Mouse (Mus musculus): ENCODE data around the gene Ssr3. TPM values are rescaled to one million over a fixed set of nuclear protein-coding genes. Genes with fewer than 3 reads are reported as not detected.
"Not testable (repeated sequence)": the region's sequence is repeated elsewhere in the genome, so short reads cannot be mapped to it uniquely, and the experiment has no call there.

Ssr3 gene
- total RNA-seq, 2 experiments from 2014 or later = 135 to 154 TPM

DNA sequence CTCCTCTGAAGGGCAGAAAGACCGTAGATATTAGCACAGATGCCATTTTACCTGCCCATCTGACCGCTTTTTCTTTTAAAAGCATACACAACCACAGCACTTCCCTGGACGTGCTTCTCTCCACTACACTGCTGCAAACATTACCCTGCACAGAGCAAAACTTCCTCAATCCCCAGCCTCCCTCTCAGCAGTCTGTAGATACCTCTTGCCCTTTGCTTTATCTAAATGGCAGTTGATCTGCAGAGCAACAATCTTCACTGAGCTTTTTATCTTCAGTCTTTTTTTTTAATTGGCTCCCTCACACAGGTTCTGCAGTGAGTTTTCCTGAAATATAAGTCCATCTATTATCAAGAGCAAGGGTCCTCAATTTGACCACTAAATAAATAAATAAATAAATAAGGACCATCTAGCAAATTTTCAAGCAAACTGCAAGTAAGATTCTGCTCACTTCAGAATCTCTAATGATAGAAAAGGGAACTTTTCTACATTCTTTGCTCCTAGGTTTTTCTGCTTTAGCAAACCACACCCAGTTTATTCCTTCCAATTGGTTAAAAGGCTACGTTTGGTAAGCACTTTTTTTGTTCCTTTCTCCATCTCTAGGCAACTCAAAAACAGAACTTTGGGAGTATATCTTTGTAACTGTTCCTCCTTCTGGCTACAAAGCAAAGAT is 4.5 kb upstream of the Ssr3 start:
- TF ChIP-seq CTCF (IDR thresholded peaks at IDR 0.05) = no peak
- intact Hi-C loops (cut with DNase I) = no loop called here

DNA sequence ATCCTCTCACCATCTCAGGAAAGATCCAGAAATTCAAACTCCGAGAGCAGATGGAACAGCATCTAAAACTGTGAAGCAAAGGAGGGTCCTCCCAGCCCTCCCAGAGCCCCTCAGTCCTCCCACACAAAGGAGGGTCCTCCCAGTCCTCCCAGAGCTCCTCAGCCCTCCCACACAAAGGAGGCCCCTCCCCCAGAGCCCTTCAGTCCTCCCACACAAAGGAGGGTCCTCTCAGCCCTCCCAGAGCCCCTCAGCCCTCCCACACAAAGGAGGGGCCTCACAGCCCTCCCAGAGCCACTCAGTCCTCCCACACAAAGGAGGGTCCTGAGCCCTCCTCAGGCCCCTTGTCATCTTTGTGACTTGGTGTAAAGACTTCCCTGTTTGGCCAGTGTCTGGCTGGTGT is 2.7 kb upstream of the Ssr3 start:
- H3K4me3 ChIP-seq; H3K27ac ChIP-seq; intact Hi-C loops (cut with DNase I); DNase-seq: not testable (repeated sequence)

More for the DNA sequence above, 4.5 kb upstream of the Ssr3 start:
- Histone ChIP-seq H3K4me3 (no peak overlapping the region), H3K27ac (peak overlapping the region; percentile 0; the same call in 1 of the 2 replicates)
- DNase-seq = no peak

DNA sequence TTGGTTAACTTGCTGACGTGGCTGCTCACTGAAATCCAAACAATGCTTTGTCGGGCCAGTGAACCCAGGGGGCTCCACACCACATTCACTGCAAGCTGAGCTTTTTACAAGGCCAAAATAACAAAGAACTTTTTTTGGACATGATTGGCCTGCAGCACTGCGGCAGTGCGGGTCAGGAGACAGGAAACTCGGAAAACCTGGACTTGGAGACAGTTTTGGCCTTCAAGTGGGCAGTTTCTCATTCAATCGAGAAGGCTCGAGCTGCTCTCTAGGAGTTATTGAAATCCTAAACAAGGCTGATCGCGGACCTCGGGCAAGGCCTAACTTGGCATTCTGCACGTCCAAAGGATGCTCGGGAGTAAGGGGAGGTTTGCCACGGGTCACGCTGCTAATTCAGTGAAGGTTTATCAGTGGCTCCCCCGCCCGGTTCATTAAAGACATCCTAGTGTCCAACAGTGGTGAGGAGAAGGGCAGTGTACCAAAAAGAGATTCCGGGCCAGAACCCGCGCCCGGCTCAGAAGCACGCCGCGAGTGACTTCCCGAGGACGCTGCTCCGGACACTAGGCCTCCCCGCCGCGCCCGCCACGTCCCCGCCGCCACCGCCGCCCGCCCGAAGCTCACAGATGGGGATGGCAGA is 521 bp downstream of the Ssr3 start:
- peak; percentile 26 for DNase-seq
- H3K4me3 ChIP-seq = peak overlapping the region; percentile 87
- intact Hi-C loops (cut with DNase I) = loop anchor here (2.0 kb wide), 1 partner anchor 51 kb away; no protein-coding TSS in a partner anchor
- peak overlapping the region; percentile 93 for H3K27ac ChIP-seq
- TF ChIP-seq CTCF (IDR thresholded peaks at IDR 0.05) = no peak

DNA sequence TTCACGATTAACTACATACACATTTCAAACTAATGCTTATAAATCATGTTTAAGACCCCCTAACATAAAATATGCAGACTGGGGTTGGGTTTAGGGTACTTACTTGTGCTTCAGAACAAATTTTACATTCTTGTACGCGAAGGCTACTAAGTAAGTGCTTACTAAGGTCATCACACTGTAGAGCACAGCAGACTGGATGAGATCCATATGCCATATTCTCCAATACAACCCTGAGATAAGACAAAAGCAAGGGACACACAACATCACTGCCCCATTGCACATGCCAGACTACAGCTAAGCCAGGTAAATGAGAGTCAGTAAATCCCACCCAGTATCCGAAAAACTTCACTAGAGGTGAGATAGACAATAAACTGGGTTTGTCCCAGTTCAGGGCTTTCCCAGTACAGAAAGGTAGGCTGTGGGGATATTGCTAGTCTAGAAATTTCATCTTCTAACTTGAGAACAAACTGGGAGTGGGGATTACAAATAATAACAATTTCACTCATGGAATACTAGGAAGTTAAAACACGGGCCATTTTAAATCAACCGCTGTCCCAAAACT is 1.1 kb downstream of the Ssr3 start:
- Histone ChIP-seq H3K27ac (peak overlapping the region; percentile 93), H3K4me3 (peak overlapping the region; percentile 87)
- intact Hi-C loops (cut with DNase I) = loop anchor here (2.0 kb wide), 1 partner anchor 51 kb away; no protein-coding TSS in a partner anchor
- TF ChIP-seq CTCF (IDR thresholded peaks at IDR 0.05) = no peak
- DNase-seq = no peak

DNA sequence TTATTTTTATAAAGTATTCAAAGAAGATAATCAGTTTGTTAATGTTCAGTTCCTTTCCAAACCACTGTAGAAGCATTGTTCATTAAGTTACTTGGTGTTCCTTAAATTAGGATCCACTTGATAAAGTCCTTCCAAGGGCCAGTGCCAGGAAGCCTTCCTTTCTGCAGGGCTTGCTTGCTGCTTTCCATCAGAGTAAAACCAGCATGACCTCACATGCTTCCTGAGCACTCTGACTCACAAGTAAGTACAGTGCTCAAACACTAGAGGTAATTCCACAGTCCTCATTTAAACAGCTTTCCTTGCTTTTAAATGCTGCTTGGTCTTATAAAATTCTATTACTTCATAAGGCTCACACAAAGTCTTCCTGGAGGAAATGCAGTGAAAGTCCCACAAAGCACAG is 6.7 kb downstream of the Ssr3 start:
- H3K27ac ChIP-seq = peak overlapping the region; percentile 87
- intact Hi-C loops (cut with DNase I) = loop anchor here (2.0 to 10.0 kb wide), 4 partner anchors 143 to 549 kb away; partner anchors contain the start of genes Lekr1 and Tiparp
- no peak for DNase-seq
- no peak for TF ChIP-seq CTCF (IDR thresholded peaks at IDR 0.05)
- H3K4me3 ChIP-seq = no peak overlapping the region; the same call in 1 of the 2 replicates

DNA sequence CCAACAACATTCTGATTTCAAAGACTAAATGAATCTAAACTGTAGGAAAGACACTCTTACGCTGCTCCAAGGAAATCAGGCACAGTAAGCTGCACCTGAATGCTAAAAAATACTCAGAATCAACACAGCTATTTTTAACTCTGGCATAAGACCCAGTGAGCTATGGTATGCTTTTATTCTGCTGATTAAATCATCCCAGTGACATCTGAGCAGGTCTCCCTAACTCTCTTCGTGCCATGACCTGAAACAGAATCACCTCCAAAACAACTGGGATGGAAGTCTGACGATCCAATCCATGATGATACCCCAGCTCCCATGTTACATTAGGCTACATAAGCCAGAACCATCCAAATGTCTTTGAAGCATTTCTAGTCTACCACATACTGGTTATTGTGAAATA is 8.0 kb downstream of the Ssr3 start:
- DNase-seq = no peak
- no peak for TF ChIP-seq CTCF (IDR thresholded peaks at IDR 0.05)
- H3K27ac ChIP-seq = peak overlapping the region; percentile 87
- intact Hi-C loops (cut with DNase I) = loop anchor here (2.0 to 10.0 kb wide), 4 partner anchors 144 to 550 kb away; partner anchors contain the start of genes Lekr1 and Tiparp
- no peak overlapping the region; the same call in 1 of the 2 replicates for H3K4me3 ChIP-seq

DNA sequence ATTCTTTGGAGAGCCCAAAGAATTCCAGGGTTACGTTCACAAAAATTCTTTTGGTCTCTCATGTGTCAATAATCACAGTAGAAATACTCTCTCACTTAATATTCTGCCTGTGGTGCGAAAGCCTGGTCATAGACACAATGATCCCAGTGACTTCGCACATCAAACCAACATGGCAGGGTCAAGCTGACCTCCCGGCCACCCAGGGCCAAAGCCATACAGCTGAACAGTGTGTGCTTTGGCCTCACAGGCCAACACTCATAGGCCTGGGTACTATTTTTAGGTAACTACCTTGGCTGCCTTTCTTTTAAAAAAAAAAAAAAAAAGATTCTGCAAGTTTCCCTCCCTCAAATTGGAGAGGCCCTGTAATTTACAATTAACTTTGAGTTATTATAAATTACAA is 11.3 kb downstream of the Ssr3 start:
- peak; percentile 76 for DNase-seq
- intact Hi-C loops (cut with DNase I) = loop anchor here (10.0 kb wide), 3 partner anchors 284 to 554 kb away; partner anchors contain the start of gene Lekr1
- H3K4me3 ChIP-seq = no peak overlapping the region
- no peak for TF ChIP-seq CTCF (IDR thresholded peaks at IDR 0.05)
- H3K27ac ChIP-seq = peak overlapping the region; percentile 87

DNA sequence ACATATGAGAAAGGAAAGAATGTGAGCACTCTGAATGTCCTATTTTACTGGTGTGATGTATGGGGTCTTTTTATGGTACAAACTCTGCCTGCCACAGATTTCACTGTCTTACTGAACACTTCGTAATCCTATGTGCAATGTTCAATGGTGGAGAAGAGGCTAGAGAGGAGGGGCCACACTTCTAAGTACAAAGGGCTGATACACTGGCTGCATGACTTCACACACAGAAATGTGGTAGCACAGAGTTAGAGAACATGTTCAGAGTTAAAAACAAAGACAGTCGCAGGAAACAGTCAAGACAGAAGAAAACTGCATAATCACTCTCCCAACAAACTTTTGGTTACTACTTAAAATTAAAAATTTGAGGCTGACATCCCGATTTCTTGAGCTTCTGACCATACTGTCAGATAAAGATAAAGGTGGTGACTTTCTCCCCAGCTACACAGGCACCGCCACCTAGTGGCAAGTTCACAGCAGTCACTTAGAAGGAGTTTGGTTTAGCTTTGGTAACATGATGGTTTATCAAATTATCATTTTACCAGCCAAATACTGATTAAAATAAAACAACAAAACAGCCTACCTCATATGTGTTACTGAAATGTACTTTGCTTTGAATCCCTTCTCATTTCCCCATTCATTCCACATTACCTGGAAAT is 12.4 kb downstream of the Ssr3 start:
- DNase-seq = peak; percentile 61
- no peak overlapping the region for H3K4me3 ChIP-seq
- H3K27ac ChIP-seq = peak overlapping the region; percentile 87
- intact Hi-C loops (cut with DNase I) = loop anchor here (10.0 kb wide), 3 partner anchors 285 to 555 kb away; partner anchors contain the start of gene Lekr1
- TF ChIP-seq CTCF (IDR thresholded peaks at IDR 0.05) = peak; percentile 83

DNA sequence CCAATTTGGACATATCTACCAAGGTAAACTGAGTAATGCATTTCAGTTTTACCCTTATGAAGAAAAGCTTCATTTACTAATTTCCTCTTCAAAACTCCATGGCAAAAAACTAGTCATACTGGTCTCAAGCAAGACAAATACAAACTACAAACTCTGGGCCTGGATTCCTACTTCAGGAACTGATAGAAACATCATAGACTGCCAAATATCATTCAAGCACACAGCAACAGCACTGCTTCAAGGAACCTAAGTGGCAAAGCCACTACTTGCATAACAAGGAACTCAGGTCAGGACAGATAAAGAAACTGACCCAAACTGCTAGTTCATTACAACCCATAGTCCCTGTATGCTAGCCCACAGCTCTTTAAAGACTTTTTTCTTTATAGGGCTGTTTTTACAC is 13.7 kb downstream of the Ssr3 start:
- no peak for TF ChIP-seq CTCF (IDR thresholded peaks at IDR 0.05)
- Histone ChIP-seq H3K4me3 (no peak overlapping the region), H3K27ac (peak overlapping the region; percentile 87)
- intact Hi-C loops (cut with DNase I) = no loop called here
- no peak for DNase-seq

DNA sequence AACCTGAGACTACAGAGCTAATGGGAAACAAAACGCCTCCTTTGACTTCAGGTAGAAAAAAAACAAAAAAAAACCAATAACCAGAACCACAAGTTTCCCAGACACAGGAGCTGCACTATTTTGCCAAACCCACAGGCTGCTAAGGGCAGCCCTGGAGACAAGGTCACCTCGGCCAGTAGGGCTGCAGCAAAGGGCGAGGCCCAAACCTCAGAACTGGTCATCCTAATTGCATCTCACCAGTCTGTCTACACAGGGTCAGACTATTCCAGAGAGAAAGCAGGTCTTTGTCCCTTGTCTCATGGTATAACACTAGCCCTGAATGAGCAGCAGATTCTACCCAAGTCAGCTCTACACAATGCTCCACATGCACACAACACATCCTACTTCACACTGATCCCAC is 17.7 kb downstream of the Ssr3 start:
- TF ChIP-seq CTCF (IDR thresholded peaks at IDR 0.05) = no peak
- no peak overlapping the region for H3K4me3 ChIP-seq
- intact Hi-C loops (cut with DNase I) = no loop called here
- peak overlapping the region; percentile 25; the same call in 1 of the 2 replicates for H3K27ac ChIP-seq
- no peak for DNase-seq

DNA sequence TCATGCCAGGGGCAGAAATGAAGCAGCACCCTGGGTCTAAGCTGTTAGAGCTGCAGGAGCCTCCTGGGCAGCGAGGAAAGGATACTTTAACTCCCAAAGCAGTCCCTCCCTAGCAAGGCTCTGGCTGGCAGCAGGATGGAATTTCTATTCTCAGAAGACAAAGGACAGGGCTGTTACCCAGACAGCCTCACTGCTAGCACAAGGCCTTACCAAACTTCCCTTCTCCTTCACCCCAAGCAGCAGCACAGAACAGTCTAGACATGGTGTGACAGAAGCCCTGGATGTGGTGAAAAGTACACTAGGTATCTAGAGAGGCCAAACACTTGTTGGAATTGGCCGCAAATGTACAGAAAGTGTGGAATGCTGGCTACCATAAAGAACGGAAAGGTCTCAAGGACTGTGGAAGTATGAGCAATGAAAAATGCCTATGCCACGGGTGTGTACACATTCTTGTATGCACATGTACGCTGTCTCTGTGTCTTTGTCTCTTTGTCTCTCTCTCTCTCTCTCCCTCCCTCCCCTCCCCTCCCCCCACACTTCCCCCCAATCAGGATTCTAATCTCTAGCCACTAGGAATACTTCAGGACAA is 18.7 kb downstream of the Ssr3 start:
- H3K27ac ChIP-seq = peak overlapping the region; percentile 72
- no peak for DNase-seq

DNA sequence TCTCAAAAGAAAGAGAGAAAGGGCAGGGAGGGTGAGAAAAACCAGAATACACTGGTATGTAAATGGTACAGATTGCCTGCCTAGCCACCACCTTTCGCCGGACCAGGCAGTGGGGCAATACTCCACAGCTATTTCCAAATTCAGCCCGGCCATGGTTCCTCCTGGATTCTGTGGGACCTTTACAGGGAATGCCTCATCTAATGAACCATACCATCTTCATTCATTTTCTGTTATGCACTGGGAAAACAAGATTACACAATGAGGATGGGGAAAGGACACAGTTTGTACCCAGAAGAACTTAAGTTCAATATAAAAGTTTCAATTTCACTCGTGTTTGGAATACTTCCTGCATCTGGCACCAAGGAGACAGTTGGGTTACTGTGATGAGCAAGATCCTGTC is 19.9 kb downstream of the Ssr3 start:
- no peak for TF ChIP-seq CTCF (IDR thresholded peaks at IDR 0.05)
- Histone ChIP-seq H3K4me3 (no peak overlapping the region), H3K27ac (peak overlapping the region; percentile 43; the same call in 1 of the 2 replicates)
- intact Hi-C loops (cut with DNase I) = no loop called here
- no peak for DNase-seq

More for the DNA sequence above, 18.7 kb downstream of the Ssr3 start:
- intact Hi-C loops (cut with DNase I) = no loop called here
- TF ChIP-seq CTCF (IDR thresholded peaks at IDR 0.05) = no peak
- no peak overlapping the region for H3K4me3 ChIP-seq
